Mouse (Mus musculus): Measurements from ENCODE around the gene Ccsap.

Gene Ccsap

DNA sequence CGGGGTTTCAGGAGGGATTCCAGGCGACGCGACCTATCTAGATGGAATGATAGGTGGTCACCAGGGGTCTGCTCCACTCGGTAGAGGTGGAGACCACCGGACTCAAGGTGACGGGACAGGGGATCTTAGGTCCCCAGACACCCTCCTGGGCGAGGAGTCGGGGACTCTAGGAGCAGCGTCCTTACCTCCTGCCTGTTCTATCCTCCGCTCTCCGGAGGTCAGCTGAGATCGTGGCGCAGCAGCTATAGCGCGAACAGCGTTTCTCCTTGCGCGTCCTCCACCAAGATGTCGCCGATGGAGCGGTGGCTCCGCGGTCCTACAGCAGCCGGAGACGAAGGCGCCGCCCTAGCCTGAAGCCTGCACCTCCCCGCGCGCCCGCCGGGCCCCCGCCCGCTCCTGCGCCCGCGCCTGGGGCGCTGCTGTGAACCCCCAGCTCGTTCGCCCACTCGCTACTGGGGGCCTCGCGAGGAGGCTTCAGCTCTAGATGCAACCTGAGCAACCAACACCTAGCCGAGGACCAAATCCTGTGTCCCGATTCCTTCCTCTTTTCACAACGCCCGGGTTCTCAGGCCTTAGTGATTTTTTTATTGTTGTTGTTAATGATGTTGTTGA, at the start of gene Ccsap:
Gene Ccsap (minus strand): TSS at position 562 of the 612 bp plus-strand sequence.
- DNase-seq (ENCODE audit: low spot score): no peak

DNA sequence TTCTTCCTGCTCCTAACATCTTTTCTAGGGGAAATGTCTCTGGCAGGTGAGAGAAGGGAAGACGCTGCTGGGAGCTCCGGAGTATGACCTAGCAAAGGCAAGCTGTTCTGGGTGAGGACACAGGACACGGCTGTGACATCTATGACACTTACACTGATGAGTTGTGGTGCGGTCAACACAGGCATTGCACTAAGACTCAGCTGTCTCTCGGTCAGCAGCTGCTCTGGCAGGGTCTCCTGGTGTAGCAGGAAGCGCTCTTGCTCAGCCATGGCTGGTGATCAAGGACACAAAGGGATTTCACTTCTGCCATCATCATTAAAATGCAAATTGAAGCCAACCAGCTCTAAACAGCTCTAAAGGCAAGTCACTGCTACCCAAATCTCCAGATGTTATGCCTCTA, 47.6 kb upstream of the Ccsap start:
- no peak for DNase-seq (ENCODE audit: low spot score)

DNA sequence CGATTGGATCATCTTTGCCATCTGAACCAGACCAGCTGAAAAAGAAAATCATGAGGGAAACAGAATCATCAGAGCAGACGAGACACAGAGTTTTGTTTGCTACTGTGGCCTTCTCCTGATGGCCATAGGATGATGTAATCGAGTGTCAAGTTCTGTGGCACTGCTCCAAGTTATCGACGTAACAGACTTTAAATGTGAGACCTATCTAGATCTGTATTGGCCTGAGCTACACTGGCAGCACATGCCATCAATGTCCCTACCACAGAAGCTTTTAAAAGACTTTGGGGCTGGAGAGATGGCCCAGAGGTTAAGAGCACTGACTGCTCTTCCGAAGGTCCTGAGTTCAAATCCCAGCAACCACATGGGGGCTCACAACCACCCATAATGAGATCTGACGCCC, 42.6 kb upstream of the Ccsap start:
- DNase-seq (ENCODE audit: low spot score): no peak

- DNase-seq (ENCODE audit: low spot score): no peak
These were observed 39.4 kb upstream of the Ccsap start for GRCm38 (mm10) chr8:123899366-123899765.

DNA sequence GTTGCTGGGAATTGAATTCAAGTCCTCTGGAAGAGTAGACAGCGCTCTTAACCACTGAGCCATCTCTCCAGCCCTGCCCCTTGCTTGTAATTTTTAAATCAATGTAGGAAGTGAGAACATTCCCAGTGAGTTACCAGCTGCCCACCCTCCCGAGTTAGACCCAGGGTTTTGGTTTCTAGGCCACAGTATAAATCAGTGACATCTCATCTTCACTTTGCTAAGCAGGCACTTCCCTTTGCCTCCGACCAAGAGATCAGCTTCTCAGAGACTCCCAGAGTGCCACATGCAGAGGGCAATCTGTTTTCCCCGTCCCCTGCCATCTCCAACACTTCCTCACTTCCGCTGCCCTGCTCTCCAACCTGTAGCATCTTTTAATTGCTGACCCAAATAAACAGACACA, 38.6 kb upstream of the Ccsap start:
- no peak for DNase-seq (ENCODE audit: low spot score)

GRCm38 (mm10) chr8:123896774-123897173, 36.8 kb upstream of the Ccsap start:
- no peak for DNase-seq (ENCODE audit: low spot score)

DNA sequence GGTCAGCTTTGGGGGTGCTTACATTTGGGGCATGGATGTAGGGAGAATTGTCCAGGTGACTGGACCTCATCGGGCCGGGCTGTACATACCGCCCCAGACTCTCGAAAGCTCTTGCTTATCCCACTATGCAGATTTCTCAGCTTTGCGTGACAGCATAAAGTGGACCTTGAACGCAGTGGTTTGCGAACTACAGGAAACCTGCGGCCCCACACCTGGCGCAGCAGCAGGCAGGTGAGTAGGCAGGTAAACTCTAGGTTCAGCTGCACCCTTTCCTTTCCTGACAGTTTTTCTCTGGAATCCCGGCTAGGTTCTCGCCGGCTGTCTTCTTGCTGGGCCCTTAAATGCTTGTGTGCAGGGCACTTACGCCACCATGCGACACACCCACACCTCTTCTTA, 36.4 kb upstream of the Ccsap start:
- DNase-seq (ENCODE audit: low spot score): no peak

DNA sequence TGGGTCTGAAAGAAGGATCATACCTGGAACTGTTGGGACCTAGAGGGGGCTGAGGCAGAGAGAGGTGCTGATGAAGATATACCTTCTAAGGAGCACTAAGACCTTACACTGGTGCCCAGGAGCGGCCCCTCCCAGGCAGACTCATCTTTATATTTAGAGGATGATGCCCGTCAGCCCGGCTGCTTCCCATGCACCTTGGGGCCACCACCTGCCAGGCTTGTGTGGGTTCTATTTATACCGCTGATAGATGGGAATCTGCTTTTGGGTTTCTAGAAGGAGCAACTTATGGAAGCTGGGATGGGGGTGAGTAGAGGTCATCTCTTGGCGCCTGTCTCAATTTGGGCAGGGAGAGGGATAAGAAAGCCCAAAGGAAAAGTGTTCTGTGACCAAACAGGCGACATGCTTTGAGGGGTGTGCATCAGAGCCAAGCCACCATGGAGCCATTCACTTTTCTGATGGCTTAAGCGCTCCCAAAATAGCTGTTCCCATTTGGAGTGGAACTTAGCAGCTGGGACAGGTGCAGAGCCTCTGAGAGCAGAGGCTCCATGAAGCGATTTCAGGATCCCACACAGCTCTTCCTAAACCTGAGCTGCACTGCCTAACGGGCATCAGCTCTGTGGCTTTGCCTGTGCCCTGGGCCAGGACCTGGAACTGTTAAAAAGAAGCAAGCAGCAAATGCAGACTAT, 35.8 kb upstream of the Ccsap start:
- DNase-seq (ENCODE audit: low spot score): no peak

DNA sequence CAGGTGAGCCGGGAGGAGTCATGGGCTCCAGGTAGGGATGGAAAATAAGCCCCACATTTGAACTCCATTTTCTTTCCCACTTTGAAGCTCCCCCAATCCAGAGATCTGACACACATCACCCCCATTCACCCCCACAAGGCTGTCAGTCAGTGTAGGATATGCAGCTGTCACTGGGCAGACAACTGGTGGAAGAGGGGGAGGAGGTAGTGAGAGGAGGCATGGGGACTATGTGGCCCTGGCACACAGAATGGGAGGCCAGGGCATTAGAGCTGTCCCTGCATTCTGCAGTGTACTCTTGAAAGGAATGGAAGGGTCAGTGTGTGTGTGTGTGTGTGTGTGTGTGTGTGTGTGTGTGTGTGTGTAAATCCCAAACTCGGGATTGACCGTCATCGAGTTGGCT, 35.2 kb upstream of the Ccsap start:
- no peak for DNase-seq (ENCODE audit: low spot score)

DNA sequence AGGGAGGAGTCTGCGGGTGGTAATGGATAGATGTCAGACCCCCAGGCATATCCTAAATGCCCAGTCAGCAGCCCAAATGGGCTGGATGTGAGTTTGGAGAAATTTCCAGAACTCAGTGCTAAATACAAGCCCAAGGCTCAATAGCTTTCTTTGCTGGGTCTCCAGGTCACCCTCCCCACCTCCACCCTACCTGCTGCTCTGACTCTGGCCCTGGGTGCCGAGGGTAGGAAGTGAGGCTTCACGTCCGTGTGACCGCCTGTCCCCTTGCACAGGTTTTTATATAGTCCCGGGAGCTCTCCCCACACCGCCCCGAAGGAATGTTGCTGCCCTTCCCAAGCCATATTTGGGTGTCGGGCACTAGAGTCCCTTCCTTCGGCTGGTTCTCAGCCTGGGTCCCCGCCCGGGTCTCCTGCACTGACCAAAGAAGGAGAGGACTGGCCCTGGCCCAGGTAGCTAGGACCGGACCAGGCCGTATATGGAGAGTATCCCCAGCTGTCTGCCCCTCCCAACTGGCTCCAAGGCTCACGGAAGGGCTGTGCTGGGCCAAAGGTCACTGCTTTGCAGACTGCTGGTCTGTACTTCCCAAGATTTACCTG, 34.6 kb upstream of the Ccsap start, which contains the start of gene Acta1:
Gene Acta1 (minus strand): TSS at position 250 of the 596 bp plus-strand sequence.
- no peak for DNase-seq (ENCODE audit: low spot score)

DNA sequence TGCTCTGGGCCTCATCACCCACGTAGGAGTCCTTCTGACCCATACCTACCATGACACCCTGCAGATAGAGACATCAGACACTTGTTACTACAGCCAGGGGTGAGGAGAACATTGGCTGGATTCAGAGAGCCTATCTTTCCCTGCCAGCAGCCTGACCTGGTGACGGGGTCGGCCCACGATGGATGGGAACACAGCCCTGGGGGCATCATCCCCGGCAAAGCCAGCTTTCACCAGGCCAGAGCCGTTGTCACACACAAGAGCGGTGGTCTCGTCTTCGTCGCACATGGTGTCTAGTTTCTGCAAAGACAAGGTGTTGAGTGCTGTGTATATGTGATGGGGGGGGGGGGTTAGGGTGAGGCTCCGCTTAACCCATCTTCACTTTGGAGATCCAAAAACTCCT, 33.4 kb upstream of the Ccsap start:
- DNase-seq (ENCODE audit: low spot score): no peak

- no peak for DNase-seq (ENCODE audit: low spot score)
These were observed 32.7 kb upstream of the Ccsap start for GRCm38 (mm10) chr8:123892586-123893155.

DNA sequence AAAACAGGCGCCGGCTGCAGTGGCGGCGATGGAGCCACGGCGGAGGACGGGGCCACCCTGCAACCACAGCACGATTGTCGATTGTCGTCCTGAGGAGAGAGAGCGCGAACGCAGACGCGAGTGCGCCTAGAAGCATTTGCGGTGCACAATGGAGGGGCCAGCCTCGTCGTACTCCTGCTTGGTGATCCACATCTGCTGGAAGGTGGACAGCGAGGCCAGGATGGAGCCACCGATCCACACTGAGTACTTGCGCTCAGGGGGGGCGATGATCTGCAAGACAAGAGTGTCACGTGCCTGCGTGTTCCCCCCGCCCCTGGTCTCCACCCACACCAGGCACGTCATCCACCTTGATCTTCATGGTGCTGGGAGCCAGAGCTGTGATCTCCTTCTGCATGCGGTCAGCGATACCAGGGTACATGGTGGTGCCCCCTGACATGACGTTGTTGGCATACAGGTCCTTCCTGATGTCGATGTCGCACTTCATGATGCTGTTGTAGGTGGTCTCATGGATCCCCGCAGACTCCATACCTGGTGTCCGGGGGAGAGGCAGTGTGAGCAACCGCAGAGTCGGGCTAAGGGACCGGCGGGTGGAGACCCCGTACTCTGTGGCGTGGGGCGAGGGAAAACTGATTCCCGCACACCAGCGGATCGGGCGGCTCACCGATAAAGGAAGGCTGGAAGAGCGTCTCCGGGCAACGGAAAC, 32.0 kb upstream of the Ccsap start:
- no peak for DNase-seq (ENCODE audit: low spot score)

DNA sequence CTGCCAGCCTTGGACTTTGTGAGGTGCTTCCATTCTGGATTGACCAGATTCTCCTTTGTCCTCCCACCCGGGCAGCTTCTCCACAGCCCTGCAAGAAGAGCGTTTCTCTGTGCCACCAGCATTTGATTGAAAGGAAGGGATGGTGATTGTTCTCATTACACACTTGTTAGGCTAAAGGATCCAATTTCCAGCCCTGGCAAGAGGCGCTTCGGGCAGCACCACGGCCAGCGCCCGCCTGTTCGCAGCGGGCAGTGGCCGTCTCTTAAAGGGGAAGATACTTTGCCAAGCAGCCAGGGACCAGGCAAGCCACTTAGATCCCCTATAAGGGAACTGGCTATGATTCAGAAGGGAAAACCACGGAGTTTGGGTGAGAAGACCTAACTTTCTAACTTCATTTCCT, 31.3 kb upstream of the Ccsap start:
- no peak for DNase-seq (ENCODE audit: low spot score)

- DNase-seq (ENCODE audit: low spot score): no peak
These were observed 29.8 kb upstream of the Ccsap start for GRCm38 (mm10) chr8:123889797-123890196.

DNA sequence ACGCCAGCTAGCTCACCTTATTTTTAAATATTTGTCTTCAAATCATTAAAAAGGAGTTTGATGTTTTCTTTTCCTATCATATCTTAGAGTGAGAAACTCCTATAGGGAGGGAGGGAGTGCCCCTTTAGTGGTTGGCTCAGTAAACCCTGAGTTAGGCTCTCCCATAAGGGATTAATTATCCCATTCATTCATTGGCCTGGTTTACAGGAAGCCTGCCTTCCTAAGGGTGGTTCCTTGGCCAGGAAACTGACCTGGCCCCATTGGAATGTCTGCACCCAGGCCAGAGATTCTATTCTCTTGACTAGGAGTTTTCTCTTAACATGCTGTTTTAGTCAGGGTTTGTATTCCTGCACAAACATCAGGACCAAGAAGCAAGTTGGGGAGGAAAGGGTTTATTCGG, 27.9 kb upstream of the Ccsap start:
- DNase-seq (ENCODE audit: low spot score): no peak

DNA sequence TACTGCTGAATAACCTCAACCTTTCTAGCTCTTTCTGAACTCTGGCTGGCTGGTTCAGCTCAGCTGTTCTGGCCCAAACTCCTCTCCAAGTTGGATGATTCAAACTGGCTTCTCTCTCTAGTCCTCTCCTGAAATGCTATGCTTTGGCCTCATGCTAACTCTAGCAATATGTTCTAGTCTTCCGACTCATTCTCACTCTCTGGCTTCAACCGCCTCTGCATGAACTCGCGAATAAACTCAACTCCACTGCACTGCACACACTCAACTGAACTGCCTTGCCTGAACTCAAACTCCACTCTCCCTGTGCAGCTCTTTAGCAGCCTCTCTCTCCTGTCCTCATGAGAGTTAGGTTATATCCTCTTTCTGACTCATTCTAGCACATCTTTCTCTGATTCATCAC, 27.2 kb upstream of the Ccsap start:
- DNase-seq (ENCODE audit: low spot score): no peak

GRCm38 (mm10) chr8:123884721-123885565, 24.9 kb upstream of the Ccsap start:
- DNase-seq (ENCODE audit: low spot score): no peak

GRCm38 (mm10) chr8:123883094-123883493, 23.1 kb upstream of the Ccsap start:
- DNase-seq (ENCODE audit: low spot score): no peak

DNA sequence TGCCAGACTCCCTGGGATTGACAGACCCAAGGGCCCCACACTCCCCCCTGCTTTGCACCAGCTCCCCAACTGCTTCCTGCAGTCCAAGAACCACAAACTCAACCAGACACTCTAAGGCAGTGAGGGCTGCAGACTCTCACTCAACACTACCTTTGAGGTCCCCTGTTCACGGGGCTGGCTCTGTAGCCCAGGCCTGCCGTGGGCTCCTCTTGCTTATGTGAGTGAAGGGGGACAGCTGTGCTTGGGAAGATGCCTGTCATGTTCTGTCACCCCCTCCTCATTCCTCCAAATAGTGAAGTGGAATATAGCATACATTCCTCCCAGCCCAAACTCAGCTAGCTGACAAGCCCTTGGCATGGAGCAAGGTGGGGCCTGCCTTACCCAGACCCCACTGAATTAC, 22.4 kb upstream of the Ccsap start:
- no peak for DNase-seq (ENCODE audit: low spot score)

- no peak for DNase-seq (ENCODE audit: low spot score)
These were observed 20.9 kb upstream of the Ccsap start for GRCm38 (mm10) chr8:123880821-123881350.

All from spleen, adult 12 weeks (tissue).